Mouse (Mus musculus) liver, adult 2 months (tissue): Measurements from ENCODE around the gene Fam71e2.

Experiments
- CTCF ChIP-seq: fragments of 200-500 bp; IDR thresholded peaks from 2 replicates; pipeline ENCODE4 v1.5.1; 2011; ENCODE audit warnings: low read depth, low read length, control low read depth
- POLR2A ChIP-seq: fragments of 200-500 bp; IDR thresholded peaks from 2 replicates; pipeline ENCODE4 v1.6.1; 2011; ENCODE audit warnings: low read length, control low read depth; ENCODE audit not compliant: insufficient read depth; ENCODE audit errors: extremely low read depth

DNA sequence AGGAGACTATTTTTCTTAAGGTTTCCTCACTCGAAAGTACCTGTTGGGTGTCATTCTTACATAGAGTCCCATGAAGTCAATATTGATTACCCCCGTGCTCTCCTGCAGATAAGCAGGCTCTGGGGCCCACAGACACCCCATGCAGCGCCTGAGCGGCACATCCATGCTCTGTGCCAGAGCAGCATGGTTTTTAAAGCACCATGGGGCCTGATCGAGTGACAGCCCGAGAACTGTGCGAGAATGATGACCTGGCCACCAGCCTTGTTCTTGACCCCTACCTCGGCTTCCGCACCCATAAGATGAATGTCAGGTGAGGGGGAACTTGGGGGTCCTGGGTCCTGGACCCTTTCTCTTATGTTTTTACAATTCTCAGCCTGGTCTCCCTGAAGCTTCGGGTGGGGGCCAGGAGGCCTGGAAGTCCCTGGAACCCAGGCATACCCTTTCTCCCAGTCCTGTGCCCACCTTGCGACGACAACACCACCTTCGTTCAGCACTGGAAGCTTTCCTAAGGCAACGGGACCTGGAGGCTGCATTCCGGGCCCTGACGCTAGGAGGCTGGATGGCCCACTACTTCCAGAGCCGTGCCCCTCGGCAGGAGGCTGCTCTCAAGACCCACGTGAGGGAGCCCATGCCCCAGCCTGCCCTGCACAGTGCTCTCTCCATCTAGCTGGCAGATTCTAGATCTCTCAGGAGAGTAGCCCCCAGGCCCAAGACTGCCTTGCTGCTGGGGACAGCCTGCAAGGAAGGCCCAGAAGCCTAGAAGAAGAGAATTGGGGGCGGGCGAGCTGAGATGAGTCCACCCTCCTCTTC lies 29.2 kb downstream of the Fam71e2 start:
- TF ChIP-seq CTCF, result no peak
- no peak for TF ChIP-seq POLR2A
